Mouse (Mus musculus) liver, adult 2 months (tissue): ENCODE results near the gene Palm.

Experiments
- CTCF ChIP-seq: fragments of 200-500 bp; IDR thresholded peaks from 2 replicates; pipeline ENCODE4 v1.5.1; 2011; ENCODE audit warnings: low read depth, low read length, control low read depth
- POLR2A ChIP-seq: fragments of 200-500 bp; IDR thresholded peaks from 2 replicates; pipeline ENCODE4 v1.6.1; 2011; ENCODE audit warnings: low read length, control low read depth; ENCODE audit not compliant: insufficient read depth; ENCODE audit errors: extremely low read depth

- TF ChIP-seq CTCF = peak; percentile 29; the same call in 1 of the 2 replicates
- TF ChIP-seq POLR2A = no peak
These were observed 10.3 kb upstream of the Palm start for GRCm38 (mm10) chr10:79783050-79783449.
